Mouse (Mus musculus) lung, adult 10 weeks (tissue): Measurements from ENCODE around the gene Tram2. TPM values are rescaled to one million over a fixed set of nuclear protein-coding genes. Genes with fewer than 3 reads are reported as not detected.

Source experiments
- polyA plus RNA-seq: library from polyadenylated mRNA; stranded (reverse); fragments of 350-450 nt; fragmentation: Illumina TruSeq; extraction: RNeasy Lipid Tissue Mini Kit (QIAGEN cat#74804); gene quantifications from one replicate; pipeline ENCODE4 v1.2.3, GENCODE M21; 2014; ENCODE audit warnings: low read depth, low replicate concordance; ENCODE audit not compliant: insufficient read depth

Tram2 gene
- 2.5 TPM for polyA plus RNA-seq

DNA sequence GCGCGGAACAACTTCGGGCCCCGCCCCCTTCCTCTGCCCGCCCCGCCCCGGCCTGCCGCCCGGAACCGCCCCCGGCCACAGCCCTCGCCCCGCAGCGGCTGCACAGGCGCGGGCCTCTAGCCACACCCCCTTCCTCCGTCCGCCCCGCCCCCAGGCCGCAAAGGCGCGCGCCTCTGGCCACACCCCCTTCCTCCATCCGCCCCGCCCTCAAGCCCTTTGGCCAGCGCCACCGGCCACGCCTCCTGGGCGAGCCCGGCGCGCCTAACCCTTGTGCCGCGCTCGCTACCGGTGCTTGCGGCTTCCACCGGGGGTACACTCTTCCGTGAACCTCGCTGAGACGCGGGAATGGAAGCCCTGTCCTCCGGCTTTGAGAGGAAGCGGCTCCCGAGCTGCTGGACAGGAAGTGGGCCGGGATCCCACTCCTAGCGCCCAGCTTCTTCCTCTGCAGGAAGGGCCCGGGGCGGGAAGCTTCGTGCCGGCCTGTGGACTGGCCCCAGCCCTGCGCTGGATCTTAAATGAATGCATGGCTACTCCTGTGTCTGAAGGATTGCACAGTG is at the start of gene Tram2:
Tram2 (minus strand) TSS at position 13 of the 557 bp plus-strand sequence.

DNA sequence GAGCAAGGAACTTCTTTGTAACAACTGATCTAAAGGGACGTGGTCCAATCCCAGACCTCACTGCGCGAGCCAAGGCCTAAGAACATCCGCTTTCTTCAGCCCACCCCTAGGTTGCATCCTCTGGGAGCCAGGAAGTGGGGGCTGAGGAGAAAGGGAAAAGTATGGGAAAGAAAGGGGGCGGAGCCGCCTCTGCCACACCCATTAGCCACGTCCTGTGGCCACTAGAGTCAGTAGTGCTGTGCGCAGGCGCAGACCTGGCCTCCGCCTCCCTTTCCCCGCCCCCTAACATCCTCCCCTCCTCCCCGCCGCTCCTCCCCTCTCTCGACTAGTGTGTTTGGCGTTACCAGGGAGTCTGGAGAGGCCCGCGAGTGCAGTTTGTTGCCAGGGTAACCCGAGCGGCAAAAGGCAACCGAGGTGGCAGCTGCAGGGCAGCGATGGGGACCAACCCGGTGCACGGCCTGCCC is 127.7 kb downstream of the Tram2 start, which contains the start of gene Efhc1:
Efhc1 (plus strand) TSS at position 327 of the 464 bp plus-strand sequence.

Other genes with a start within 250 kb of the Tram2 start
- gene Paqr8, start 188.6 kb downstream of the Tram2 start, polyA plus RNA-seq: 6.9 TPM
- gene Efhc1, start 127.6 kb downstream of the Tram2 start, polyA plus RNA-seq: 6.4 TPM
- 10.1 TPM for gene Tmem14a, start 139.3 kb upstream of the Tram2 start, polyA plus RNA-seq
- gene Gsta3, start 161.4 kb upstream of the Tram2 start, polyA plus RNA-seq: 285 TPM